Mouse (Mus musculus): ENCODE results near the gene Akr1d1.

The Akr1d1 gene

GRCm38 (mm10) chr6:37529940-37530339, at the start of gene Akr1d1:
Gene Akr1d1, plus strand, starts transcription at chr6:37530173.
- DNase-seq (ENCODE audit: low read depth, low spot score) = no peak

- no peak for DNase-seq (ENCODE audit: low read depth, low spot score)
Measured at GRCm38 (mm10) chr6:37481147-37481546, 48.8 kb upstream of the Akr1d1 start.

- DNase-seq (ENCODE audit: low read depth, low spot score) = no peak
Measured at GRCm38 (mm10) chr6:37483262-37483661, 46.7 kb upstream of the Akr1d1 start.

GRCm38 (mm10) chr6:37484588-37485070, 45.3 kb upstream of the Akr1d1 start:
- no peak for DNase-seq (ENCODE audit: low read depth, low spot score)

- DNase-seq (ENCODE audit: low read depth, low spot score) = no peak
Measured at GRCm38 (mm10) chr6:37486502-37486901, 43.5 kb upstream of the Akr1d1 start.

- no peak for DNase-seq (ENCODE audit: low read depth, low spot score)
Measured at GRCm38 (mm10) chr6:37492241-37492640, 37.7 kb upstream of the Akr1d1 start.

GRCm38 (mm10) chr6:37494957-37495356, 35.0 kb upstream of the Akr1d1 start:
- no peak for DNase-seq (ENCODE audit: low read depth, low spot score)

- no peak for DNase-seq (ENCODE audit: low read depth, low spot score)
Measured at GRCm38 (mm10) chr6:37496866-37497265, 33.1 kb upstream of the Akr1d1 start.

GRCm38 (mm10) chr6:37505588-37505987, 24.4 kb upstream of the Akr1d1 start:
- no peak for DNase-seq (ENCODE audit: low read depth, low spot score)

- no peak for DNase-seq (ENCODE audit: low read depth, low spot score)
Measured at GRCm38 (mm10) chr6:37506909-37507515, 23.0 kb upstream of the Akr1d1 start.

GRCm38 (mm10) chr6:37510786-37511185, 19.2 kb upstream of the Akr1d1 start:
- no peak for DNase-seq (ENCODE audit: low read depth, low spot score)

GRCm38 (mm10) chr6:37520631-37521375, 9.2 kb upstream of the Akr1d1 start:
- no peak for DNase-seq (ENCODE audit: low read depth, low spot score)

GRCm38 (mm10) chr6:37532036-37532435, 2.1 kb downstream of the Akr1d1 start:
- no peak for DNase-seq (ENCODE audit: low read depth, low spot score)

GRCm38 (mm10) chr6:37536831-37537230, 6.9 kb downstream of the Akr1d1 start:
- DNase-seq (ENCODE audit: low read depth, low spot score) = no peak

GRCm38 (mm10) chr6:37537801-37538200, 7.8 kb downstream of the Akr1d1 start:
- DNase-seq (ENCODE audit: low read depth, low spot score) = no peak

GRCm38 (mm10) chr6:37538792-37539191, 8.8 kb downstream of the Akr1d1 start:
- no peak for DNase-seq (ENCODE audit: low read depth, low spot score)

- no peak for DNase-seq (ENCODE audit: low read depth, low spot score)
Measured at GRCm38 (mm10) chr6:37539403-37539802, 9.4 kb downstream of the Akr1d1 start.

- DNase-seq (ENCODE audit: low read depth, low spot score) = no peak
Measured at GRCm38 (mm10) chr6:37540113-37540512, 10.1 kb downstream of the Akr1d1 start.

GRCm38 (mm10) chr6:37541171-37541570, 11.2 kb downstream of the Akr1d1 start:
- no peak for DNase-seq (ENCODE audit: low read depth, low spot score)

- DNase-seq (ENCODE audit: low read depth, low spot score) = no peak
Measured at GRCm38 (mm10) chr6:37542145-37542544, 12.2 kb downstream of the Akr1d1 start.

- DNase-seq (ENCODE audit: low read depth, low spot score) = peak; percentile 61
Measured at GRCm38 (mm10) chr6:37552760-37553159, 22.8 kb downstream of the Akr1d1 start.

GRCm38 (mm10) chr6:37553926-37554325, 24.0 kb downstream of the Akr1d1 start:
- no peak for DNase-seq (ENCODE audit: low read depth, low spot score)

GRCm38 (mm10) chr6:37554327-37554726, 24.4 kb downstream of the Akr1d1 start:
- no peak for DNase-seq (ENCODE audit: low read depth, low spot score)
